Mouse (Mus musculus) thymus, adult 2 months (tissue): ENCODE data around the gene Lgi4.

ENCODE experiments used
- CTCF ChIP-seq: fragments of 200-500 bp; IDR thresholded peaks from 2 replicates; pipeline ENCODE4 v1.5.1; 2012; ENCODE audit warnings: mild to moderate bottlenecking, control low read depth, low read length, moderate library complexity, borderline replicate concordance; ENCODE audit not compliant: control insufficient read depth, poor library complexity, insufficient read depth; ENCODE audit errors: extremely low read depth
- POLR2A ChIP-seq: fragments of 200-500 bp; IDR thresholded peaks from 2 replicates; pipeline ENCODE4 v1.6.1; 2012; ENCODE audit warnings: mild to moderate bottlenecking, low read length, control low read depth, moderate library complexity; ENCODE audit not compliant: control insufficient read depth, poor library complexity, insufficient read depth; ENCODE audit errors: extremely low read depth

DNA sequence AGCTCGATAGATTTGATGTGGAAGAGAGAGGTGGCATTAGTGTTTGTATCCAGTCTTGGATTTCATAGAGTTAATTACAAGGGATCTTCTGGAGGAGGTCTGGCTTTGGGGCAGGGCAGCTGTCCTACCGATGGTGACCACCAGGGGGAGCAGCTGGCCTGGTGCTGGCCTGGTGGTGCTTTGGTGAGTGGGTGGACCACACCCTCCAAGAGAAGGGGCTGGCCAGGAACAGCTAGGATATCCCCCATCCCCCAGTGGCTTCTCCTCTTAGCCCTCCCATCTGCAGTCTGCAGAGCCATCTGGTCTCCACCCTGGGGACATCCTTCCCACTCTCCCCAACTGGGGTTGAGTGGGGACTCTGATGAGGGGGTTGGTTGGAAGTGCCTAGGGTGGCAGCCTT is at the start of gene Lgi4:
- TF ChIP-seq POLR2A, result no peak
- TF ChIP-seq CTCF, result peak; percentile 92
